Mouse (Mus musculus): ENCODE data around the gene Krt31. TPM values are rescaled to one million over a fixed set of nuclear protein-coding genes. Genes with fewer than 3 reads are reported as not detected.

Gene Krt31
- total RNA-seq (2021) = not detected

DNA sequence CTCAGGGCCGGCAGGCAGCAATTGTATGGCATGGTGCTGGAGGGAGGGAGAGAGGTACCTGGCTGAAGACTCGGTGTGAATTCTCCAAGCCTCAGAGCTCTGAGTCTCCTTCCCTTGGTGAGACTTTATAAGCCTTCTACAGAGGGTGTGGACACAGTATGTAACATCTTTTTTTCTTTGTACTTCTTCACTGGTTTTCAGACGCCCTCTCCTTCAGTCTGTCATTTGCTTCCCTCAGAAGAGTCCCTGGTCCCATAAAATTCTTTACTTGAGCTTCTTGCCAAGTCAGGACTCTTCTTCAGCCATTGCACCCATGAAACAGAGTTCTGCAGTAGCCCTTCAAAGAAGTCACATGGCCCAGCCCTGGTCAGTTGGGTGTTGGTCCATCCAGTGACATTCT is at the start of gene Krt31:
Gene Krt31, minus strand, starts transcription at position 101 of the 400 bp plus-strand sequence.
- no peak for DNase-seq (ENCODE audit: low spot score)
- intact Hi-C loops (cut with DNase I) = no loop called here

DNA sequence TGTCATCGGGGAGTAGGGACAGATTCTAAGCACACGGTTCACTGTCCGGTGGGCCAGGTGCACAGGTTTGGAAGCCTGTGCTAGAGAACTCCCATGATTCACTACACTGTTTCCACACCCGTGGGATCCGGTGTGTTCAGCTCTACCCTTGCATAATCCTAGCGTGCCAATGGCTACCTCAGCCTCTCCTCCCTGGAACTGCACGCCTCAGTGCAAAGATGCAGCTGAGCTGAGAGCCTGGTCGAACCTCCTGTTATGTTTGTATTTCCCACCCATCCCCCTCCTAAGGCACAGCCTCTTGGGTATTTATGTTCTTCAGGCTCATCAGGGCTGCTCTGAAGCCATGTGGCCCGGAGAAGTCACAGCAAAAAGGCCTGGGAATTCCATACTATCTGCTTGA is 47.5 kb upstream of the Krt31 start:
- DNase-seq (ENCODE audit: low spot score) = no peak
- intact Hi-C loops (cut with DNase I) = no loop called here

DNA sequence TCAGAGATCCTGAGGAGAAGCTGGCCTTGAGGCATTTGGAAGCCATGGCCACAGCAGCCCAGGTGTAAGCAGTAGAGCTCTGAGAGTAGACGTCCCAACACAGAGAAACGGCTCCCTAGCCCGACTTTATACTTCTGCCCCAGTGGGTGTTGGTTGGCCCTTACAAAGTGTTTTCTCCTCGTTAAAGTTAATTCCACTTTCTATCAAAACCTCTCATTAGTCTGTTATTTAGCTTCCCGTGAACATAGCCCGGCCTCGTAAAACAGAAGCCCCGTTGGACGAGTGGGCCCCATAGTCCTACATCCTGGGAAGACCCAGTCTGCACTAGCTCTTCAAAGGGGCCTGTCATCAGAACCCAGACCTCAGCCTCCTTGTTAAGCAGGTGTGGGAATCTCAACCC is 45.8 kb upstream of the Krt31 start, which contains the start of gene Krt35:
Gene Krt35, minus strand, starts transcription at position 101 of the 400 bp plus-strand sequence.
- intact Hi-C loops (cut with DNase I) = no loop called here
- DNase-seq (ENCODE audit: low spot score) = no peak

DNA sequence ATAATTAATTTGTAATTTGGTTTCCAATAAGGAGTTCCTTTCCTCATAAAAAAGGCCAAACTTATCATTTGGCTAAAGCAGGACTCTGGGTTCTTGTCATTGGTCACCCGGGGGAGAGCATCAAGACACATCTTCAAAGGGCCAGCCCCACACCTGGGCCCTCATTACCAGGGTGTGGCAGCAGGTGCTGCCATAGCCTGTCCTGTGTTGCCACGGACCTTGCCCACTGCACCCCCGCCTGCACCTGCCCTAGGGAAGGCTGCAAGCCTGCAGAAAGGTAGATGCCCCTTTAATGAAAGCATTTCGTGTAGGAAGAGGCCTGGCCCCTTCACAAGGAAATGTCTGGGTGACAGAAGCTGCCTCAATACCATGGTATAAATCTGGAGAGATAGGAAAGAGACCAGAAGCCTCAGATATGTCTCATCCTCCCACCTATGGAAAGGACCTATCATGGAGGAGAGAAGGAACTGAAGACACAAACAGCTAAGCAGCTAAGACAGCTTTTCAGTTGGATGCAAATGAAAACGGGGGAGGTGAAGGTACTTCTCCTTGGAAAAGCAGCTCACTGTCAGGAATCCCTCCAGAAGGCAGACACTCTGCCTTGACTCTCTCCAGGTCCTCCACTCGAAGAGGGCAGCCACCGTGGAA is 38.2 kb upstream of the Krt31 start:
- intact Hi-C loops (cut with DNase I) = no loop called here

DNA sequence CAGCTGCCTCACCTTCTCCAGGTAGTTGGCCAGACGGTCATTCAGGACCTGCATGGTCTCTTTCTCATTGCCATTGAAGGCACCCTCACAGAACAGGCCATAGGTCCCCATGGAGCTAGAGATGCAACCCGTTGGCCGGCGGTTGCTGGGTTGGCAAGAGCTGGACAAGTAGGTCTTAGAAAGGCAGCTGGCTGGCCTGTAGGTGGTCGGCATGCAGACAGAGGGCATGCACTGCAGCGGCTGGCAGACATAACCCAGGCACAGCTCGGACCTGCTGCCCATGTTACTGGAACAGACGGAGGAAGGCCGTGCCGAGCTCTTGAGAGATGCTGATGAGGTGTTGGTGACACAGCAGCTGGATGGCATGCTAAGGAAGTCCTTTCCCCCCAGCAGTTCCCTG is 37.5 kb upstream of the Krt31 start, which contains the start of gene Krt32:
Gene Krt32, minus strand, starts transcription at position 366 of the 400 bp plus-strand sequence.
- intact Hi-C loops (cut with DNase I) = no loop called here

More for the DNA sequence above, 38.2 kb upstream of the Krt31 start:
- DNase-seq (ENCODE audit: low spot score) = no peak

DNA sequence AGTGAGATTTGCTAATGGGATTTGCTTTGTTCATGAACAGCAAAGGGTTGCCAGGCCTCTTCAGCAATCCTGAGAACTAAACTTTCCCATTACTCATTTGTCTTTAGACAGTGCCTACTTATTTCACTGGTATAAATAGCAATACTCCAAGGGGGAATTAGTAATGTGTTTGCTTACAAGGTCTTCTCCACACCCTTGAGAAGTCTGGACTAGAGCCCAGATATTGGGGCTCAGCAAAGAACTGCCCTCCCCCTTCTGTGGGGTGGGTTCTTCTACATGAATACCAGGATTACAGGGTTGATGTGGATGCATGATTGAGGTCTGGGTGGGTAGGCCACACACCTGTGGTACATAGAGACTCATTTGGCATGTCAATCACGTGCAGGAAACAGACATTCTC is 23.5 kb upstream of the Krt31 start:
- DNase-seq (ENCODE audit: low spot score) = no peak
- intact Hi-C loops (cut with DNase I) = no loop called here

More for the DNA sequence above, 37.5 kb upstream of the Krt31 start, which contains the start of gene Krt32:
- no peak for DNase-seq (ENCODE audit: low spot score)

DNA sequence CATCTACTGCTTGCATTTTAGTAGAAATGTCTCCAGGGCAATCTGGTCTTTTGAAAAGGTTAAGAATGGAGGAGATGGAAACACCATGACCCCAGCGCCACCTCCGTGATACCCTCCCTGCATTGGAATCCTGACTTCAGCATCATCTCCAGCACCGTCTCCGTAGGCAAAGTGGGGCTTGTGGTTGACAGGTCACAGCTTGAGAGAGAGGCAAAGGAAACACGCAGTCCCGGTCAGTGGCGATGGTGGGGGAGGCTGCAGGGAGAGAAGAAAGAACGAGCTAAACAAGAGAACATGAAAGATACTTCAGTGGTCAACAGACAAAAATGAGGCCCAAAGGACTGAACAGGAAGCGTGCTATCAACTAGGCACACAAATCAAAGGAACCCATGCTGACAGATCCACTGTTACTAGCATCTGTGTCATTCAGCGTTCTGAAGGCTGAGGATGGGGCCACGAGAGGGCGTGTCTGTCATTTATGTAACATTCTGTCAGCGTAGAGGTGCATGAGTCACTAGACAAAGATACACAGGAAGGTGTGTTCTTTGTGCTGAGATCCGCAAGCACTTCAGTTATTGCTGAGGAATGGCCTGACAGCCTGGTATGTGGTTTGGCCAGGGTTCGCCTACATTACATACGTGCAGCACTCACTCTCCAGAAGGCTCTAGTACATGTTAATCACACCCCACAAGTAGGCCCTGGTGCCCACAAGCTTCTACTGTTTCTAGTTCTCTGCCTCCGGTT is 17.1 kb upstream of the Krt31 start:
- intact Hi-C loops (cut with DNase I) = no loop called here

DNA sequence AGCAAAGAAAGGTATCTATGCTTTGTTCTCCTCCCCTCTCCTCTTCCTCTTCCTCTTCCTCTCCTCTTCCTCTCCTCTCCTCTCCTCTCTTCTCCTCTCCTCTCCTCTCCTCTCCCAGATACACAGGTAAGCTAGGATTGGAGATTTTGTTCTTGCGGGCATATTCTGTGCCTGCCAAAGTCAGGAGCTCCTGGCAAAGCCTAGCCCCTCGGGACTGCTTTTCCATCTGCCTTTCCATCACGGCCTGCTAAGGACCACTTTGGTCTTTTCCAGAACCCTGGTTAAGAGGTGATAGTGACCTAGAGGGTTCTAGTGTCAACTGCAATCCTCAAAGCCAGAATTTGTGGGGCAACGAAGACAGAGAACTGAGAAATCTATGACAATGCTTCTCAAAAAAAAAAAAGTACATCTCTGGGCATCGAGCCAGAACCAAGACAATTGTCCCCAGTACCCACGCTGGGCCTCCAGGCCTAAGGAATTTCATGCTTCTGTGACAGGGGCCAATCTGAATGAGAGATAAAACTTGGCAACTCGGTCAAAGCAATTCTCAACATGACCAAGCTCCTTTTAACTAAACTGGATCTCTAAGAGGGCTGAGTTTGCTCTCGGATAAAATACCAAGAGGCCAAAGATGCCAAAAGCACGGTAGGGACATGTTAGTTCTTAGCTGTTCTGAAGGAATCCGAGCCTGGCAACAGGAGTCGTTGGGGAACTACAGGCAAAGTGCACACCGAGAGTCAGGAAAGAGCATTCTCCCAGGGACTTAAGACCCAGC is 16.1 kb upstream of the Krt31 start:
- intact Hi-C loops (cut with DNase I) = no loop called here
- DNase-seq (ENCODE audit: low spot score) = no peak

More for the DNA sequence above, 17.1 kb upstream of the Krt31 start:
- no peak for DNase-seq (ENCODE audit: low spot score)

DNA sequence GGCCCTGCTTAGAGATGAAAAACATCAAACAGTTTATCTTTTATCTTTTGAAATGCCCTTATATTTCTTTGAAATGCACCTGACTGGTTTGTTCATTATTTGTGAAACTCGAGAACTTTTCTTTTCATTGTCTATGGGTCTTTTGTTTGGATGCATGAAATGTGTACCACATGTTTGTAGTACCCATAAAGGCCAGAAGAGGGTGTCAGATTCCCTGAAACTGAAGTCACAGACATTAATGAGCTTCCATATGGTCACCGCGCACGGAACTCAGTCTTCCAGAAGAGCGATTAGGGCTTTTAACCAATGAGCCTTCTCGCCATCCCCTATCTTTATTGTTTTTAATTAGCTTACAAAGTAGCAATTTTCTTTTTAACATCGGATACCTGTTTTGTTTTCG is 8.5 kb upstream of the Krt31 start:
- intact Hi-C loops (cut with DNase I) = no loop called here
- DNase-seq (ENCODE audit: low spot score) = no peak

DNA sequence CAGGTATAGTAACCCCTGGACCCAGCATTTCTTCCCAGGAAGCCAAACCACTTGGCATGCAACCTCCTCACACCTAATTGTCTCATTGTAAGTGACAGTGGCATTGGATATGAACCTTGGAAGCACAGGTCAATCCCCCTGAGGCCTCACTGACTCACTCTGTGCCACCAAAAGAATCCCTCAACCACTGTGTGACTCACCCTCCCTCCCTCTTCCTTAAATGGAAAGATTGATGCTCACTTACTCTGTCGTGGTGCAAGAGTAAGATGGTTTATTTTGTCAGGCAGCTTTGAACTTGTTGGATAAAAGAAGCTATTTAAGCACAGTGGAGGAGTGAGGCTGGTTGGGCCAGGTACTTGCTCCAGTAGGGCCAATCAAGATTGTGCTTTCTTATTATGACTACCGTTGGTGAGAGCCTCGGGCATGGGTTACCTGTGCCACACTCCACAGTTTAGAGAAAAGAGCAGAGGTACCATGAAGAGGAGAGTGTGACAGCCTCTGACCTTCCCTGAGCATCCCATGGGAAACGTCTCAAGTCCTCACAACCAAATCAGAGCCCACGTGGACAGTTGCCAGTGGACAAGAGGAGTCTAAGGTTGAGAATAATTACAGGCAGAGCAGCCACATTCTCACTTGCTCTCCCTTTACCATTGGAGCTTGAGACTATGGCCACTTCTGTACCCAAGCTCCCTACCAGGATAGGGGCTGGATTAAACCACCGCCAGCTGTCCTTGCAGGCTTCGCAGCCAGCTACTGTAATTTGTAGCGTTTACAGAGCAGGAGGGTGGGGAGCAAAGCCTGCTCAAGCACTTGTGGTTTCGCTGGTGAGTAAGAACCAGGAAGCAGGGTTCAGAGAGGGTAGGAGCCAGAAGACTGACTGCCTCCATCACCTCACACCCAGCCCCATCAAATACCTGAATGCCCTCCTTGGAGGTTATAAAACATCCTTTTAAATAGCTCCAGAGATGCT is 5.6 kb upstream of the Krt31 start:
- DNase-seq (ENCODE audit: low spot score) = no peak
- intact Hi-C loops (cut with DNase I) = no loop called here

DNA sequence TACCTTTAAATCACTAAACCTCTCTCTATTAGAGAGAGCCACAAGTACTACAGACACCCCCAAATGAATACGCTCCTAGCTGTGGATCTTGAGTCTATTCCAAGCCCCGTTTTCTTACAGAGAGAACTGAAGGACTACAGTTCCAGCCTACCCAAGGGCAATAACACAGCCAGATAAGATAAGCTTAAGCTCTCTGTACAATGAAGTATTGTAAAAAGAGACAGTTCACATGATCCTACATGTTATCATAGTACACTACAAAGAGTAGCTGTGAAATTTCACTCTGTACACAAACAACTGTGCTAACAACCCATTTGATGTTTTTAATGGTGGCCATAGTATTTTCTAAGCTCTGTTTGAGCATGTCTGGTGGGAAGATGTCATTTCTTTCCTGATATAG is 3.2 kb downstream of the Krt31 start:
- no peak for DNase-seq (ENCODE audit: low spot score)
- intact Hi-C loops (cut with DNase I) = no loop called here

DNA sequence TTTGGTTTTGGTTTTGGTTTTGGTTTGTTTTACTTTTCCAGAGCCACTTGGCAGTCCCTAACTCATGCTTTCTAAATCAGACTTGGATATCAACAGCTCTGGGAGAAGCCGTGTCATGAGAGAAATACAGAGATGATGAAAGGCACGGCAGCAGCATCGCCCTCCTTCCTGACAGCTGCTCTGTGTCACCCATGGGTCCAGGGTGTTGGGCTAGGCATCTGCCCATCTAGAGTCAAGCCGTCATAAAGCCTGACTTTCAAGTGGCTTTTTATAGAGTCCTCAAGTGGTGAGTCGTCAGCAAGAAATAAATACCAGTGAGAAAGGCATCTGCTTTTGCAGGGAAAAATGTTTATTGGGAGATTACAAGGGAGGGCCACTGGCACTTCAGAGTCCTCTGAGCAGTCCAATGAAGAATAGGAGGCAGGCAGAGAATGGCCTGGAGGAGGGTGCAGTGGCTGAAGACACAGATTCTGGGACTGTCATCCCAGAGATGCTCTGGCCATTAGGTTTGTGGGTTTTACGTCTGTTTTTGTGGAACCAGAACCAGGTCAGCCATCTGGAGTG is 4.0 kb downstream of the Krt31 start:
- intact Hi-C loops (cut with DNase I) = no loop called here
- no peak for DNase-seq (ENCODE audit: low spot score)

DNA sequence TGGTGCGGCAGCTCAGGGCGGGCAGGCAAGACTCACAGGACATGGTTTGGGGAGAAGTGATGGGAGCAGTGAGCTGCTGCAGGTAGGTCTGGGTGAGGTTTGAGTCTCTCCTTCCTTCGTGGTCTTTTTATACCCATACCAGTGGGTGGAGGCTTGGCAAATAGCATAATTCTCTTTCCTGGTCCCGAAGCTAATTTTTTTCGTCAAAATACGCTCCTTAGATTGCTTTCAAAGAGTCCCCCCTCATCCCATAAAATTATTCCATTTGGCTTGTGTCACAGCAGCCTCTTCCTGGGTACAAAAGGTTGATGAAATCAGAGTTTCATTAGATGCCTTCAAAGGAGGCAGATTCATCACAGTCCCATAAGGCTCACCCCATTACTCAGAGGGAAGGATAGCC is 8.9 kb downstream of the Krt31 start, which contains the start of gene Krt34:
Gene Krt34, minus strand, starts transcription at position 101 of the 400 bp plus-strand sequence.
- DNase-seq (ENCODE audit: low spot score) = no peak
- intact Hi-C loops (cut with DNase I) = no loop called here

DNA sequence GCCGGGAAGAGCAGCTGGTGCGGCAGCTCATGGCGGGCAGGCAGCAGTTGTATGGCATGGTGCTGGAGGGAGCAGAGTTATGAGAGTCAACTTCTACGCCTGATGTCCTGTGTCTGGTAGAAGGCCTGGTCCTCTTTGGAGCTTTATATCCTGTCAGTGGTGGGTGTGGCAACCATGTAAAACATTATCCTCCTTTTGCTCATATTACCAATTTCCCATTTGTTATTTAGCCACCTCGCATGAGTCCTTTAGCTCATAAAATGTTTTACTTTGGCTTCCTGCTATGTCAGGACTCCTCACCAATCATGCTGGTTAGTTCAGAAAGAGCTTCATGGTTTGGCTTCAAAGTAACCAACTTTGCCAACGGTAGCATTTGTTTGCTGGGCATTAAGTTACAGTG is 20.6 kb downstream of the Krt31 start, which contains the start of gene Krt33b:
Gene Krt33b, minus strand, starts transcription at position 101 of the 400 bp plus-strand sequence.
- intact Hi-C loops (cut with DNase I) = no loop called here
- DNase-seq (ENCODE audit: low spot score) = no peak

DNA sequence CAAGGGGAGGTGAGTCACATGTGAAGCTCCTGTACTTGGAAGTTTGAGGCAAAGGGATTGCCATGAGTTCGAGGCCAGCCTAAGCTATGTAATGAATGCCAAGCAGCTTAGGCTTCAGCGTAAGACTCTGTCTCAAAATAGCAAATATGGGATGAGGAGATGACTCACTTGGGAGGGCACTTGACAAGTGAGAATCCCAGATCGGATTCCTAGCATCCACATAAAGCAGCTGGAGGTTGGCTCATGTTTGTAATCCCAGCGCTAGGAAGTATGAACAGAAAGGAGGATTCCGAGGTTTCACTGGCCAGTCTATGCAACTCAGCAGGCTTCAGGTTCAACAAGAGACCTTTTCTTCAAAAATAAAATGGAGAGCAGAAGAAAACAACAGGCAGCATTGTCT is 28.9 kb downstream of the Krt31 start:
- no peak for DNase-seq (ENCODE audit: low spot score)
- intact Hi-C loops (cut with DNase I) = no loop called here

DNA sequence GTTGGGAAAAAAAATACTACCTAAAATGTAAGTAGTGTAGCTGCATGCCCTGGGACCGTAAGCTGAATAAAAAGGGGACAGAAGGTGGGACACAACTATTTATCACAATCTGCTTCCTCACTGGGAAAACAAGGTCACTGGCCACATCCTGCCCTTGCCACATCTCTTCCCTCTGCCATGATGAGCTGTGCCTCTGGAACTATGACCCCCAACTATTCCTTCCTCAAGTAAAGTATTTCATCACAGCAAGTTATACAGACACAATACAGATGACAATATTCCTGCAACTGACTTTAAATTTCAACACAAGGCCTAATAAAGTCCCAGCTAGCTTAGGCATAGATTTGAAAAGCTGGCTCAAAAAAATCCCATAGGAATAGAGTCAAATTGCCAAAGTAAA is 30.9 kb downstream of the Krt31 start:
- no peak for DNase-seq (ENCODE audit: low spot score)
- intact Hi-C loops (cut with DNase I) = no loop called here

DNA sequence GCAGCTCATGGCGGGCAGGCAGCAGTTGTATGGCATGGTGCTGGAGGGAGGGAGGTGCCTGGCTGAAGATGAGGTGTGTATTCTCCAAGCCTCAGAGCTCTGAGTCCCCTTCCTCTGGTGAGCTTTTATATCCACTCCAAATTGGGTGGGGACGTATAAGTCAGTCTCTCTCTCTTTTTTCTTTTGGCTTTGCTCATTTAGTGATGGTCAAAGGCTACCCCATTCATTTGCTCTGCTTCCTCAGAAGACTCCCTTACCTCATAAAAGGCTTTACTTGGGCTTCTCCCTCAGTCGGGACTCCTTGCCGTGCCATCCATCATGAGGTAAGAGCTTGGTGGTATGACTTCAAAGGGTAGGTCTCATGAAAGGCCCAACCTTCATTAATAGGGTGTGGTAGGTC is 34.2 kb downstream of the Krt31 start, which contains the start of gene Krt33a:
Gene Krt33a, minus strand, starts transcription at position 101 of the 400 bp plus-strand sequence.
- intact Hi-C loops (cut with DNase I) = no loop called here
- no peak for DNase-seq (ENCODE audit: low spot score)

DNA sequence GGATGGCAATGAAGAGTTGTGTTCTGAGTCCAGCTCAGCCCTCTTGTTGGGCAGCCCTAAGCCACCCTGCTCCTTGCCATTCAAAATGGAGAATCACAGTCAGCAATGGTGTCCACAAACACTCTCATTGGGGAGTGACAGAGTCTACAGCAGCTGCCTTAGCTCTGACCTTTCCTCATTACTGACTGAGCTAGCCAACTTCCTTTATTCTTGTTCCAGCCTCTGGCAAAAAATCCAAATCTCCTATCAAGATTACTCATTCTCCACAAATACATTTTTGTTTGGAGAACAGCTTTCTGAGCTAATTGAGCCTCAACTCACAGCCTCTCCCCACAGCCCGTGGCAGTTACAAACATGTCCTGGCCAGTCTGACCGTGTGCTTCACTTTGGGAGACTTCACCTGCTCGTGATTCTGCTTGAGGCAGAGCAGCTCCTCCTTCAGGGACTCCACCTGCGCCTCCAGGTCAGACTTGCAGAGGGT is 36.6 kb downstream of the Krt31 start:
- no peak for DNase-seq (ENCODE audit: low spot score)
- intact Hi-C loops (cut with DNase I) = no loop called here

DNA sequence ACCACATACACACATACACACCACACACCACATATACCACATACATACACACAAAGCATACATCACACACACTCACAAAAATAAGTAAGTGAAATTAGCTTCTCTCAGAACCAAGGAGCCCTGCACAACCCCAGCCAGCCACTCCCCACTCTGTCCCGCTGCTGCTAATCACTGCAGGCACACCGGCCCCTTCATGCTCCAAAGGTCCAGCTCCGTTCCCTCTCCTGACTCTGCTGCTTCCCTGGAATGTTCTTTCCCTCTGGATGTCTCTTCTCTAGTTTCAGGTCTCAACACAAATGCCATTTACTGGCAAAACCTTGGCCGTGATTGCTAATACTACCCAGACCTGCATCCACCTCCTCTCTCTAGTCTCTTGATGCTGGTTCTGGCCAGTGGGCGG is 39.7 kb downstream of the Krt31 start:
- no peak for DNase-seq (ENCODE audit: low spot score)
- intact Hi-C loops (cut with DNase I) = no loop called here
